Mouse (Mus musculus): Measurements from ENCODE around the gene Hira. TPM values are rescaled to one million over a fixed set of nuclear protein-coding genes. Genes with fewer than 3 reads are reported as not detected.
"Not testable (repeated sequence)": the region's sequence is repeated elsewhere in the genome, so short reads cannot be mapped to it uniquely, and the experiment has no call there.

Hira gene
- total and polyA plus RNA-seq, 3 experiments, result 19.0 to 23.1 (median 20.9) TPM

DNA sequence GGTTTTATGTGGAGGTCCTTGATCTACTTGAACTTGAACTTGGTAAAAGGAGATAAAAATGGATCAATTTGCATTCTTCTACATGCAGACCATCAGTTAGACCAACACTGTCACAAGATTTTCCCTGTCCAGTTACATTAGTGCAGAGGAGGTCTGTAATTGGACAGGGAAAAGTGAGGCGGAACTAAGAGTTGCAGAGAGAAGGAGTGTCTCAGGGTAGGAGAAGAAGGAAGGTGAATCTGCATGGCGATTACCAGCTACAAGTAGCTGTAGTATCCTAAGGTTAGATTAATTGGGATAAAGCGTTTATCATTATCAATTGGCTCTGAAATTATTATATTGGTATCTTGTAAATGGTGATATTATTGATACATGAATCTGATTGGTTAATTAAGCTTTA, 109.5 kb downstream of the Hira start:
- no peaks in the 10 kb centered on the region for H3K4me1 ChIP-seq (ENCODE audit: control insufficient read depth, insufficient read depth, low read length)
- no peaks in the 10 kb centered on the region for H3K27me3 ChIP-seq (ENCODE audit: control insufficient read depth, insufficient read depth, low read length)
- no peak overlapping the region for H3K4me3 ChIP-seq
- H3K36me3 ChIP-seq (ENCODE audit: control insufficient read depth, insufficient read depth, low read length), result no peaks in the 10 kb centered on the region
- no peaks in the 10 kb centered on the region for H3K79me2 ChIP-seq (replicated peaks; ENCODE audit: control insufficient read depth, insufficient read depth, low read length)
- H3K9ac ChIP-seq (ENCODE audit: low read depth, low read length), result no peak overlapping the region
- intact Hi-C loops (cut with DNase I), result no loop called here
- DNase-seq, result no peak
- WGBS, result 88% methylated on average over 3 of the region's 3 CpGs
- no peak for TF ChIP-seq CTCF (IDR thresholded peaks at IDR 0.05)
- TF ChIP-seq POLR2A (IDR thresholded peaks at IDR 0.05; ENCODE audit: insufficient read depth, low read depth, low read length), result no peak
- no peak for TF ChIP-seq EP300 (IDR thresholded peaks at IDR 0.05; ENCODE audit: insufficient read depth, low read depth, low read length)
- no peak overlapping the region for H3K27ac ChIP-seq

DNA sequence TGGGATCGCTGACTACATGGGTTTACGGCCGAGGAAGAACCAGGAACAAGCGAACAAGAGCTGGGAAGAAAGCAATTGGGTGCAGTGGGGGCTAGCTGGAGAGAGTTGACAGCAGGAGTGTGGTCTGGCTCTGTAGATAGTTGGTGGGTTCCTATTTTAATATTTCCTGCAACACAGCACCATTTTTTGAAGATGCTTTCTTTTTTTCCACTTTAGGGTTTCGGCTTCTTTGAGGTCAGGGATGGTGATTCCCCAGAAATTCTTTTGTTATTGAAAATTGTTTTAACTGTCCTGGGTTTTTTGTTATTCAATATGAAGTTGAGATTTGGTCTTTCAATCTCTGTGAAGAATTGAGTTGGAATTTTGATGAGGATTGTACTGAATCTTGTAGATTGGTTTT, 110.0 kb downstream of the Hira start:
- no peaks in the 10 kb centered on the region for H3K79me2 ChIP-seq (replicated peaks; ENCODE audit: control insufficient read depth, insufficient read depth, low read length)
- H3K9ac ChIP-seq (ENCODE audit: low read depth, low read length), result no peak overlapping the region
- no peaks in the 10 kb centered on the region for H3K4me1 ChIP-seq (ENCODE audit: control insufficient read depth, insufficient read depth, low read length)
- no peaks in the 10 kb centered on the region for H3K27me3 ChIP-seq (ENCODE audit: control insufficient read depth, insufficient read depth, low read length)
- no peak for DNase-seq
- TF ChIP-seq EP300 (IDR thresholded peaks at IDR 0.05; ENCODE audit: insufficient read depth, low read depth, low read length) (no peak), POLR2A (IDR thresholded peaks at IDR 0.05; ENCODE audit: insufficient read depth, low read depth, low read length) (no peak), CTCF (IDR thresholded peaks at IDR 0.05) (no peak)
- H3K4me3 ChIP-seq, result no peak overlapping the region
- WGBS, result 86% methylated on average over 5 of the region's 5 CpGs
- no peak overlapping the region for H3K27ac ChIP-seq
- intact Hi-C loops (cut with DNase I), result no loop called here
- no peaks in the 10 kb centered on the region for H3K36me3 ChIP-seq (ENCODE audit: control insufficient read depth, insufficient read depth, low read length)

GRCm38 (mm10) chr16:19002610-19003389, 126.0 kb downstream of the Hira start:
- intact Hi-C loops (cut with DNase I), result not testable (repeated sequence)

GRCm38 (mm10) chr16:19003757-19004156, 126.9 kb downstream of the Hira start:
- Histone ChIP-seq H3K79me2 (replicated peaks; ENCODE audit: control insufficient read depth, insufficient read depth, low read length) (no peaks in the 10 kb centered on the region), H3K4me1 (ENCODE audit: control insufficient read depth, insufficient read depth, low read length) (no peaks in the 10 kb centered on the region), H3K27me3 (ENCODE audit: control insufficient read depth, insufficient read depth, low read length) (no peaks in the 10 kb centered on the region), H3K27ac (no peak overlapping the region), H3K36me3 (ENCODE audit: control insufficient read depth, insufficient read depth, low read length) (no peaks in the 10 kb centered on the region), H3K4me3 (no peak overlapping the region), H3K9ac (ENCODE audit: low read depth, low read length) (no peak overlapping the region)
- intact Hi-C loops (cut with DNase I), result no loop called here
- WGBS, result 78% methylated on average over 1 of the region's 1 CpGs
- DNase-seq, result no peak
- TF ChIP-seq CTCF (IDR thresholded peaks at IDR 0.05) (no peak), POLR2A (IDR thresholded peaks at IDR 0.05; ENCODE audit: insufficient read depth, low read depth, low read length) (no peak), EP300 (IDR thresholded peaks at IDR 0.05; ENCODE audit: insufficient read depth, low read depth, low read length) (no peak)

More at GRCm38 (mm10) chr16:19002610-19003389, 126.0 kb downstream of the Hira start:
- not testable (repeated sequence) for H3K27ac ChIP-seq; H3K4me1 ChIP-seq (ENCODE audit: control insufficient read depth, insufficient read depth, low read length); H3K4me3 ChIP-seq; H3K36me3 ChIP-seq (ENCODE audit: control insufficient read depth, insufficient read depth, low read length); H3K27me3 ChIP-seq (ENCODE audit: control insufficient read depth, insufficient read depth, low read length); H3K9ac ChIP-seq (ENCODE audit: low read depth, low read length); DNase-seq; H3K79me2 ChIP-seq (replicated peaks; ENCODE audit: control insufficient read depth, insufficient read depth, low read length)
- WGBS, result 20% methylated on average over 2 of the region's 2 CpGs
- TF ChIP-seq CTCF (IDR thresholded peaks at IDR 0.05), result peak; percentile 48

DNA sequence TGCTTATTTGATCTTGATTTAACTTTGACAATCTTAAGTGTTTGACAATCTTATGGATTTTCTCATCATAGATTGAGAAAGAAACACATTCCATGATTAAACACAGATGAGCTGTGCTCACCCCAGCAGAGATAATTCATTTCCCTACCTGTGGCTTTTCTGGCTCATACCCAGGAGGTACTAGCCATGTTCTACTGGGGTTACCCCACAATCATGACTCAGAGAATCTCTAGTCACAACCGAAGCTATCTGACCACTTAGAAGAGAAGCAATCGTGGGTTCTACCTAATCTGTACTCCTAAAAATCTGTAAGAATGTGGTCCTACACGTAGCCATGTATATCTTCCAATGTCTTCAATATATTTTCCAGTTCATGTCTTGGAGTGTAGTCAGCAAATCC, 128.5 kb downstream of the Hira start:
- TF ChIP-seq CTCF (IDR thresholded peaks at IDR 0.05) (no peak), POLR2A (IDR thresholded peaks at IDR 0.05; ENCODE audit: insufficient read depth, low read depth, low read length) (no peak), EP300 (IDR thresholded peaks at IDR 0.05; ENCODE audit: insufficient read depth, low read depth, low read length) (no peak)
- no peaks in the 10 kb centered on the region for H3K4me1 ChIP-seq (ENCODE audit: control insufficient read depth, insufficient read depth, low read length)
- no peaks in the 10 kb centered on the region for H3K27me3 ChIP-seq (ENCODE audit: control insufficient read depth, insufficient read depth, low read length)
- H3K4me3 ChIP-seq, result no peak overlapping the region
- no peaks in the 10 kb centered on the region for H3K79me2 ChIP-seq (replicated peaks; ENCODE audit: control insufficient read depth, insufficient read depth, low read length)
- DNase-seq, result no peak
- no peaks in the 10 kb centered on the region for H3K36me3 ChIP-seq (ENCODE audit: control insufficient read depth, insufficient read depth, low read length)
- WGBS, result 59% methylated on average over 3 of the region's 3 CpGs
- H3K9ac ChIP-seq (ENCODE audit: low read depth, low read length), result no peak overlapping the region
- intact Hi-C loops (cut with DNase I), result no loop called here
- no peak overlapping the region for H3K27ac ChIP-seq

GRCm38 (mm10) chr16:19006715-19007114, 129.9 kb downstream of the Hira start:
- DNase-seq, result no peak
- H3K9ac ChIP-seq (ENCODE audit: low read depth, low read length), result no peak overlapping the region
- H3K27ac ChIP-seq, result no peak overlapping the region
- 55% methylated on average over 1 of the region's 1 CpGs for WGBS
- H3K4me1 ChIP-seq (ENCODE audit: control insufficient read depth, insufficient read depth, low read length), result no peaks in the 10 kb centered on the region
- no peaks in the 10 kb centered on the region for H3K79me2 ChIP-seq (replicated peaks; ENCODE audit: control insufficient read depth, insufficient read depth, low read length)
- intact Hi-C loops (cut with DNase I), result no loop called here
- no peak for TF ChIP-seq EP300 (IDR thresholded peaks at IDR 0.05; ENCODE audit: insufficient read depth, low read depth, low read length)
- no peak for TF ChIP-seq POLR2A (IDR thresholded peaks at IDR 0.05; ENCODE audit: insufficient read depth, low read depth, low read length)
- no peak for TF ChIP-seq CTCF (IDR thresholded peaks at IDR 0.05)
- no peak overlapping the region for H3K4me3 ChIP-seq
- no peaks in the 10 kb centered on the region for H3K36me3 ChIP-seq (ENCODE audit: control insufficient read depth, insufficient read depth, low read length)
- no peaks in the 10 kb centered on the region for H3K27me3 ChIP-seq (ENCODE audit: control insufficient read depth, insufficient read depth, low read length)

GRCm38 (mm10) chr16:19007186-19007591, 130.4 kb downstream of the Hira start:
- H3K27ac ChIP-seq; H3K36me3 ChIP-seq (ENCODE audit: control insufficient read depth, insufficient read depth, low read length); H3K79me2 ChIP-seq (replicated peaks; ENCODE audit: control insufficient read depth, insufficient read depth, low read length); H3K9ac ChIP-seq (ENCODE audit: low read depth, low read length); H3K4me1 ChIP-seq (ENCODE audit: control insufficient read depth, insufficient read depth, low read length); H3K4me3 ChIP-seq; DNase-seq; intact Hi-C loops (cut with DNase I); H3K27me3 ChIP-seq (ENCODE audit: control insufficient read depth, insufficient read depth, low read length): not testable (repeated sequence)
- 40% methylated on average over 1 of the region's 1 CpGs for WGBS
